In the genomic region with DNA sequence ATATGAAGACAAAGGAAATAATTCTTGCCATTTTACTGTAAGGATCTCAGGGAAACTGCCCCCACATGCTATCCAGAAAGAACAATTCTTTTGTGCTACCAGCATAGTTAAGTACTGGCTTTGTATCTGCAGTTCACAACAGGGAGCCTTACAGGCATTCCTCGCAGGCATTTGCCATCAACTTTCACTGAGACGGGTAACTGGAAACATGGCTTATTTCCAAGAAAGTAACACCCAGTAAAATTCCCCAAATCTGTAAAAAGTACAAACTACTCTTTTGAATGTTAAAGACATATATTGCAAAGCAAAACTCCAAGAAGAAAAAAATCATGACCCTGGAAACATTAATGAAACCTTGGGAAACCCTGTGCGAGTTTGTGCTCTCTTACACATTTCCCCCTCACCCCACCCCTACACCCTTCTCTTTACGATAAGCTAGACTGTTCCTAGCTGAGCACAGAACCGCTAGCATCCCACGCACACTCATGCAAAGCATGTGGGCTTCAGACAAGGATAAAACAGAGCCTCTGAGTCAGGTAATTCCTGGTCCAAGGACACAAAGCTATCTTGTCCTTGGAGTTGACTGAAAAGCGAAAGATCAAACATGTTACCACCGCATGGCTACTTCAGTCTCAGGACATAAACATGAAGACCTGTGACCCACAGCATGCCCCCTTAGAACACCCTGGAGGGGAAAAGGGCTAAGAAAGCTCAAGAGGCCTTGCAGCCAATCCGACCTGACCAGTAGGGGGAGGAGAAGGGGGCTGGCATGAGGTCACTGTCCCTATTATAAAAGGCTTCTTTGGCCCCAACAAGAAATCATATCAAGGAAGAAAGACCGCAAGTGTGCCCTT, we compare ENCODE assay signal across 8 mouse cellular contexts. TPM values are rescaled to one million over a fixed set of nuclear protein-coding genes. Genes with fewer than 3 reads are reported as not detected.
DNase-seq lines count a peak whose midpoint lies in the region; ATAC-seq and TF ChIP-seq lines count a peak whose summit lies in the region.

No protein-coding gene starts in this region.

- intact Hi-C loops in heart, postnatal 10 days (cut with DNase I): no loop called here

- no peak overlapping the region for H3K9ac ChIP-seq in heart, postnatal 0 days (replicated peaks; ENCODE audit: low read depth, low read length)
- no peak overlapping the region for H3K9ac ChIP-seq in midbrain, embryonic 11.5 days (ENCODE audit: low read length)
- H3K9ac ChIP-seq in midbrain, embryonic 15.5 days: no peak overlapping the region
- no peak overlapping the region for H3K9ac ChIP-seq in forebrain, embryonic 14.5 days (ENCODE audit: low read length)
- H3K9ac ChIP-seq in stomach, postnatal 0 days (ENCODE audit: low read length): no peak overlapping the region

- H3K4me2 ChIP-seq in heart, postnatal 0 days (ENCODE audit: low read depth, low read length): no peak overlapping the region
- H3K4me2 ChIP-seq in midbrain, embryonic 11.5 days: no peak overlapping the region
- no peak overlapping the region for H3K4me2 ChIP-seq in midbrain, embryonic 15.5 days
- H3K4me2 ChIP-seq in forebrain, embryonic 14.5 days (ENCODE audit: low read length): no peak overlapping the region
- H3K4me2 ChIP-seq in stomach, postnatal 0 days (replicated peaks; ENCODE audit: low read depth): no peak overlapping the region

- no peak for ATAC-seq in heart, postnatal 0 days (ENCODE audit: insufficient read depth, low read depth)
- 0 out of 2 replicates have a peak, but pooled peaks have one; percentile 20 for ATAC-seq in midbrain, embryonic 11.5 days (ENCODE audit: low FRiP score)
- ATAC-seq in midbrain, embryonic 15.5 days (replicated peaks): no peak
- peak; percentile 41 for ATAC-seq in forebrain, embryonic 14.5 days
- ATAC-seq in stomach, postnatal 0 days (ENCODE audit: low FRiP score, low TSS enrichment): no peak

- no peak for TF ChIP-seq EP300 in heart, postnatal 0 days (IDR thresholded peaks at IDR 0.05; ENCODE audit: low read depth)
- TF ChIP-seq EP300 in stomach, postnatal 0 days (optimal IDR thresholded peaks at IDR 0.05): no peak

- 0 out of 2 replicates have a peak overlapping the region, but pooled peaks have one; percentile 32 for H3K27ac ChIP-seq in heart, postnatal 0 days (ENCODE audit: low read depth)
- H3K27ac ChIP-seq in midbrain, embryonic 11.5 days (ENCODE audit: low read depth, low read length): no peak overlapping the region
- no peak overlapping the region for H3K27ac ChIP-seq in midbrain, embryonic 15.5 days
- H3K27ac ChIP-seq in forebrain, embryonic 14.5 days (ENCODE audit: low read depth, low read length): no peak overlapping the region; the same call in 1 of the 2 replicates
- H3K27ac ChIP-seq in stomach, postnatal 0 days (replicated peaks): peak overlapping the region; percentile 18; the same call in 1 of the 2 replicates

- H3K4me3 ChIP-seq in heart, postnatal 0 days (ENCODE audit: low read depth, low read length): no peak overlapping the region
- no peak overlapping the region for H3K4me3 ChIP-seq in midbrain, embryonic 11.5 days (ENCODE audit: low read depth, low read length)
- no peak overlapping the region for H3K4me3 ChIP-seq in midbrain, embryonic 15.5 days
- no peak overlapping the region for H3K4me3 ChIP-seq in forebrain, embryonic 14.5 days (ENCODE audit: low read depth, low read length)
- no peak overlapping the region for H3K4me3 ChIP-seq in stomach, postnatal 0 days (ENCODE audit: low read depth, low read length)

- peaks cover 45% of the 10 kb centered on the region for H3K4me1 ChIP-seq in heart, postnatal 0 days (ENCODE audit: control insufficient read depth, insufficient read depth)
- no peaks in the 10 kb centered on the region for H3K4me1 ChIP-seq in midbrain, embryonic 11.5 days (ENCODE audit: control insufficient read depth, insufficient read depth, low read length)
- H3K4me1 ChIP-seq in midbrain, embryonic 15.5 days: 0 out of 2 replicates have a peak, but pooled peaks cover 3% of the 10 kb centered on the region
- peaks cover 7% of the 10 kb centered on the region for H3K4me1 ChIP-seq in forebrain, embryonic 14.5 days (ENCODE audit: control insufficient read depth, insufficient read depth, low read length)
- peaks cover 7% of the 10 kb centered on the region for H3K4me1 ChIP-seq in stomach, postnatal 0 days (replicated peaks; ENCODE audit: control insufficient read depth, insufficient read depth)

- no peaks in the 10 kb centered on the region for H3K27me3 ChIP-seq in heart, postnatal 0 days (ENCODE audit: control insufficient read depth, insufficient read depth, low read length)
- H3K27me3 ChIP-seq in midbrain, embryonic 11.5 days (ENCODE audit: control insufficient read depth, insufficient read depth, low read length): no peaks in the 10 kb centered on the region
- no peaks in the 10 kb centered on the region for H3K27me3 ChIP-seq in midbrain, embryonic 15.5 days (replicated peaks)
- no peaks in the 10 kb centered on the region for H3K27me3 ChIP-seq in forebrain, embryonic 14.5 days (replicated peaks; ENCODE audit: control insufficient read depth, insufficient read depth, low read length)
- no peaks in the 10 kb centered on the region for H3K27me3 ChIP-seq in stomach, postnatal 0 days (ENCODE audit: control insufficient read depth, insufficient read depth, low read length)

- no peak for DNase-seq in heart, postnatal 0 days (ENCODE audit: low spot score)
- DNase-seq in heart, postnatal 10 days: no peak
- DNase-seq in midbrain, embryonic 11.5 days (ENCODE audit: low spot score, missing footprints): no peak
- peak; percentile 39 for DNase-seq in forebrain, embryonic 14.5 days (ENCODE audit: low spot score)
- no peak for DNase-seq in stomach, postnatal 0 days (ENCODE audit: low spot score)
- no peak for DNase-seq in B cell, adult 2 months
- no peak for DNase-seq in layer of hippocampus, postnatal 36 days

- WGBS in heart, postnatal 0 days: 43% methylated on average over 10 of the region's 10 CpGs
- WGBS in midbrain, embryonic 11.5 days: 47% methylated on average over 10 of the region's 10 CpGs
- WGBS in midbrain, embryonic 15.5 days: 49% methylated on average over 10 of the region's 10 CpGs
- 35% methylated on average over 10 of the region's 10 CpGs for WGBS in forebrain, embryonic 14.5 days
- 46% methylated on average over 10 of the region's 10 CpGs for WGBS in stomach, postnatal 0 days

- H3K9me3 ChIP-seq in heart, postnatal 0 days (replicated peaks; ENCODE audit: control insufficient read depth, low read length): no peaks in the 10 kb centered on the region
- no peaks in the 10 kb centered on the region for H3K9me3 ChIP-seq in midbrain, embryonic 11.5 days (ENCODE audit: control insufficient read depth, low read length)
- no peaks in the 10 kb centered on the region for H3K9me3 ChIP-seq in midbrain, embryonic 15.5 days
- no peaks in the 10 kb centered on the region for H3K9me3 ChIP-seq in forebrain, embryonic 14.5 days (replicated peaks; ENCODE audit: control insufficient read depth, low read length)
- no peaks in the 10 kb centered on the region for H3K9me3 ChIP-seq in stomach, postnatal 0 days (ENCODE audit: control insufficient read depth, low read length)

- TF ChIP-seq CTCF in heart, postnatal 0 days (IDR thresholded peaks at IDR 0.05; ENCODE audit: low read depth): no peak
- 0 out of 2 replicates have a peak, but pooled peaks have one; percentile 19 for TF ChIP-seq CTCF in stomach, postnatal 0 days (IDR thresholded peaks at IDR 0.05; ENCODE audit: low read depth)

- H3K36me3 ChIP-seq in heart, postnatal 0 days (replicated peaks; ENCODE audit: control insufficient read depth, insufficient read depth, low read length): no peaks in the 10 kb centered on the region
- H3K36me3 ChIP-seq in midbrain, embryonic 11.5 days (ENCODE audit: control insufficient read depth, insufficient read depth, low read length): no peaks in the 10 kb centered on the region
- no peaks in the 10 kb centered on the region for H3K36me3 ChIP-seq in midbrain, embryonic 15.5 days (replicated peaks)
- no peaks in the 10 kb centered on the region for H3K36me3 ChIP-seq in forebrain, embryonic 14.5 days (ENCODE audit: control insufficient read depth, insufficient read depth, low read length)
- H3K36me3 ChIP-seq in stomach, postnatal 0 days (ENCODE audit: control insufficient read depth, insufficient read depth, low read length): no peaks in the 10 kb centered on the region

RNA-seq across cellular contexts. Expression of a gene that starts 11.3 kb away (rescaled TPM):
- 31.7 and 90.2 TPM in 2 replicates for total RNA-seq in heart, postnatal 0 days (2014; rRNA removed; ENCODE audit: low replicate concordance)
- polyA plus RNA-seq in heart, postnatal 0 days (2015; fragmentation: Nextera tagmentation; extraction: Ambion mirVana): 7.6 and 7.9 TPM in 2 replicates
- total RNA-seq in heart, postnatal 10 days (2021): 10 to 100 TPM; 27.4 to 29.0 TPM
- 4.9 and 5.0 TPM in 2 replicates for polyA plus RNA-seq in midbrain, embryonic 11.5 days (2014; fragmentation: Nextera tagmentation; extraction: Ambion mirVana)
- polyA plus RNA-seq in midbrain, embryonic 15.5 days (2015; fragmentation: Nextera tagmentation; extraction: Ambion mirVana): 6.1 and 6.4 TPM in 2 replicates
- 4.4 and 5.2 TPM in 2 replicates for polyA plus RNA-seq in forebrain, embryonic 14.5 days (2014; fragmentation: Nextera tagmentation; extraction: Ambion mirVana)
- 10.4 and 10.5 TPM in 2 replicates for polyA plus RNA-seq in stomach, postnatal 0 days (2015; fragmentation: Nextera tagmentation; extraction: Ambion mirVana)
- total RNA-seq in layer of hippocampus, postnatal 36 days (2021): 10 to 100 TPM; 43.4 to 59.0 TPM

Comparison
In these comparisons a context has a peak if more than half of its experiments do, and no peak if none do; other contexts are left out.
1. ATAC-seq: peak in midbrain, embryonic 11.5 days (single experiment) and forebrain, embryonic 14.5 days (single experiment); none in heart, postnatal 0 days (single experiment), midbrain, embryonic 15.5 days (single experiment) and stomach, postnatal 0 days (single experiment).
2. H3K27ac ChIP-seq: peak in heart, postnatal 0 days (single experiment) and stomach, postnatal 0 days (single experiment); none in midbrain, embryonic 11.5 days (single experiment), midbrain, embryonic 15.5 days (single experiment) and forebrain, embryonic 14.5 days (single experiment).